Mouse (Mus musculus) adrenal gland, adult 10 weeks (tissue): ENCODE data around the gene Esp1. TPM values are rescaled to one million over a fixed set of nuclear protein-coding genes. Genes with fewer than 3 reads are reported as not detected.

Experiments
- polyA plus RNA-seq: library from polyadenylated mRNA; stranded (reverse); fragments of 350-450 nt; fragmentation: Illumina TruSeq; extraction: RNeasy Lipid Tissue Mini Kit (QIAGEN cat#74804); gene quantifications from one replicate; pipeline ENCODE4 v1.2.3, GENCODE M21; 2014; ENCODE audit warnings: low read depth, low replicate concordance

Esp1 gene
- not detected for polyA plus RNA-seq

DNA sequence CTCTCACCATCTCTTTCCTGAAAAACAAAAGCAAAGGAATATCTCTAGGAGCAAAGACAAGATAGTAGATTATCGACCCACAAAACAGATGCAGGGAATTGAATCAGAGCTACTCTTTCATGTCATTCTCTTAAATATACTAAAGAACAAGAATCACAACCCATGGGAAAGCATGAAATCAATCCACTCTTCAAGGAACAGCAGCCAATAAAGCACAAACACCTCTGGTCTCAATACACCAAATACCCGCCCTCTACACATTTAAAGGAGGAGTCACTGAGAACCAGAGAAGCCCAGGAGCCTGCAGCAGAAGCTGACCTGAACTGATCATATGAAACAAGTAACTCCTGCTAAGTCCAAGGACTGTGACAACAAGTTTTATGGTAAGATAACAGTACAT, at the start of gene Esp1:
Gene Esp1, plus strand, starts transcription at position 301 of the 400 bp plus-strand sequence.

Other genes starting within 250 kb of the Esp1 start
- not detected for gene Esp8, start 207.1 kb upstream of the Esp1 start, polyA plus RNA-seq
- gene Esp6, start 165.6 kb upstream of the Esp1 start, polyA plus RNA-seq: not detected
- gene Esp4, start 128.5 kb upstream of the Esp1 start, polyA plus RNA-seq: not detected
- gene Esp3, start 95.0 kb upstream of the Esp1 start, polyA plus RNA-seq: not detected
- 0.58 TPM for gene Crisp2, start 79.9 kb downstream of the Esp1 start, polyA plus RNA-seq
- gene Rhag, start 84.0 kb downstream of the Esp1 start, polyA plus RNA-seq: not detected
- 1.7 TPM for gene 9130008F23Rik, start 153.4 kb downstream of the Esp1 start, polyA plus RNA-seq
- gene Glyatl3, start 187.2 kb downstream of the Esp1 start, polyA plus RNA-seq: not detected
- 283 TPM for gene Mut, start 207.6 kb downstream of the Esp1 start, polyA plus RNA-seq
- 46.9 TPM for gene Cenpq, start 207.9 kb downstream of the Esp1 start, polyA plus RNA-seq